Mouse (Mus musculus): Measurements from ENCODE around the gene Ska3. TPM values are rescaled to one million over a fixed set of nuclear protein-coding genes. Genes with fewer than 3 reads are reported as not detected.
"Not testable (repeated sequence)": the region's sequence is repeated elsewhere in the genome, so short reads cannot be mapped to it uniquely, and the experiment has no call there.

The Ska3 gene
- 1 to 10 TPM in 1 of 2 experiments, under 1 TPM in 1; 0.78 to 1.2 TPM for total RNA-seq (2021)
- long read RNA-seq, experiment 1 = 0 reads
- long read RNA-seq, experiment 2, partial matches to known transcripts = 0 of 1 reads
- long read RNA-seq, experiment 2, other reads (novel, unspliced or antisense) = 0 of 1 reads

- intact Hi-C loops (cut with DNase I; ENCODE audit: low total_unique reads) = loop anchor here (10.0 kb wide), 1 partner anchor 89 kb away; no protein-coding TSS in a partner anchor
- DNase-seq = peak; percentile 92
These were observed at the start of gene Ska3, which contains the start of gene Mrpl57 for GRCm38 (mm10) chr14:57825788-57826751. Gene Ska3 (minus strand): TSS chr14:57826185. Gene Mrpl57 (plus strand): TSS chr14:57826234.

- intact Hi-C loops (cut with DNase I; ENCODE audit: low total_unique reads) = no loop called here
- no peak for DNase-seq
These were observed 40.8 kb upstream of the Ska3 start for GRCm38 (mm10) chr14:57866676-57867276.

- intact Hi-C loops (cut with DNase I; ENCODE audit: low total_unique reads) = no loop called here
- DNase-seq = no peak
These were observed 39.3 kb upstream of the Ska3 start for GRCm38 (mm10) chr14:57865256-57865655.

- DNase-seq = no peak
- intact Hi-C loops (cut with DNase I; ENCODE audit: low total_unique reads) = no loop called here
These were observed 37.1 kb upstream of the Ska3 start for GRCm38 (mm10) chr14:57863129-57863528.

GRCm38 (mm10) chr14:57861987-57862412, 36.0 kb upstream of the Ska3 start:
- intact Hi-C loops (cut with DNase I; ENCODE audit: low total_unique reads) = no loop called here
- no peak for DNase-seq

GRCm38 (mm10) chr14:57859520-57859919, 33.5 kb upstream of the Ska3 start:
- no peak for DNase-seq
- intact Hi-C loops (cut with DNase I; ENCODE audit: low total_unique reads) = no loop called here

GRCm38 (mm10) chr14:57858601-57859000, 32.6 kb upstream of the Ska3 start:
- intact Hi-C loops (cut with DNase I; ENCODE audit: low total_unique reads) = no loop called here
- no peak for DNase-seq

- DNase-seq; intact Hi-C loops (cut with DNase I; ENCODE audit: low total_unique reads): not testable (repeated sequence)
These were observed 30.1 kb upstream of the Ska3 start for GRCm38 (mm10) chr14:57856037-57856436.

GRCm38 (mm10) chr14:57852961-57853360, 27.0 kb upstream of the Ska3 start:
- intact Hi-C loops (cut with DNase I; ENCODE audit: low total_unique reads) = no loop called here
- DNase-seq = no peak

- intact Hi-C loops (cut with DNase I; ENCODE audit: low total_unique reads) = no loop called here
- no peak for DNase-seq
These were observed 24.3 kb upstream of the Ska3 start for GRCm38 (mm10) chr14:57850330-57850729.

GRCm38 (mm10) chr14:57848646-57849045, 22.7 kb upstream of the Ska3 start:
- intact Hi-C loops (cut with DNase I; ENCODE audit: low total_unique reads) = no loop called here
- no peak for DNase-seq

DNA sequence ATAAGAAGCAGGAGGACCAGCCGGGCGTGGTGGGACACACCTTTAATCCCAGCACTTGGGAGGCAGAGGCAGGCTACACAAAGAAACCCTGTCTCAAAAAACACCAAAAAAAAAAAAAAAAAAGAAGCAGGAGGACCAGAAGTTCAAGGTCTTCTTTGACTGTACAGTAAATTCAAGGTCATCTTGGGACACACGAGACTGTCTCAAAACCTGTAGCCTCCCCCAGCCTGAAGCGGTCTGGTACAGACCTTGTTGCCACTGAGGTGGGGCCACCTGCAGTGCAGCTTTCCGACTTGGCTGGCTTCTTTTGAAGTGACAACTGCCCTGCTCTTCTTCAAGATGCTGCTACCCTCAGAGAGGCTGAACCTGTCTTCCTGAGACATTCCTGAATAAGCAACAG, 22.1 kb upstream of the Ska3 start:
- DNase-seq; intact Hi-C loops (cut with DNase I; ENCODE audit: low total_unique reads): not testable (repeated sequence)

- intact Hi-C loops (cut with DNase I; ENCODE audit: low total_unique reads) = no loop called here
These were observed 18.6 kb upstream of the Ska3 start for GRCm38 (mm10) chr14:57844535-57844934.

DNA sequence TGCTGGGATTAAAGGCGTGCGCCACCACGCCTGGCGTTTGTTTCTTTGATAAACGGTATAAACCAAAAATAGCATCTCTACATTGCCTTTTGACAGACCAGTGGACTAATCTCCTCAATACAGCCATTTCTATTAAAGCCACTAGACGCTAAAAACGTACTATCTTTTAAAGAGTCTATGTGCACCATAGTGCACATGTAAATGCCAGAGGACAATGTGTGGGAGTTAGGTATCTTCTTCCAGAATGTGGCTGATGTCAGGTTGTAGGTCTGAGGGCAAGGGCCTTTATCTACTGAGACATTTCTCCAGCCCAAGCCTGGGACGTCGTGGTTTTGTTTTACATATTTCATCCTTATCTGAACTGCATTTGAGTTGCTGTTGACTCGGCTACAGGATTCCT, 9.2 kb upstream of the Ska3 start:
- no peak for DNase-seq
- intact Hi-C loops (cut with DNase I; ENCODE audit: low total_unique reads) = no loop called here

More at GRCm38 (mm10) chr14:57844535-57844934, 18.6 kb upstream of the Ska3 start:
- DNase-seq = no peak

- DNase-seq = no peak
- intact Hi-C loops (cut with DNase I; ENCODE audit: low total_unique reads) = no loop called here
These were observed 7.5 kb upstream of the Ska3 start for GRCm38 (mm10) chr14:57833526-57833925.

- intact Hi-C loops (cut with DNase I; ENCODE audit: low total_unique reads) = loop anchor here (10.0 kb wide), 1 partner anchor 88 kb away; no protein-coding TSS in a partner anchor
- no peak for DNase-seq
These were observed 1.3 kb upstream of the Ska3 start for GRCm38 (mm10) chr14:57827284-57827683.

DNA sequence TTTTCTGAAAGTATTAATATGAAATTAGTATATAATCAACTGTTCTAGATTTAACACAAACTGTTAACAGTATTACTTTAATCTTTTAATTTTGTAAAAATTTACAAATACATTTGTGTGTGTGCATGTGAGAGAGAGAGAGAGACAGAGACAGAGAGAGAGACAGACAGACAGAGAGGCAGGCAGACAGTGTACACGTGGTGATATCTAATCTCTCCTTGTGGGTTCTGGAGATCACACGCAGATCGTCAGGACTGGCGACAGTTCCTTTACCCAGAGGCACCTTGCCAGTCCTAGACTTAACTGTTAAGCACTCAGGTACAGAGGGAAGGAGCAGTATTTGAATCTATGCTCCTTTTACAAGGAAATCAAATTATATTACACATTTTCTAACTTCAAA, 5.1 kb downstream of the Ska3 start:
- intact Hi-C loops (cut with DNase I; ENCODE audit: low total_unique reads) = loop anchor here (10.0 kb wide), 1 partner anchor 94 kb away; no protein-coding TSS in a partner anchor

DNA sequence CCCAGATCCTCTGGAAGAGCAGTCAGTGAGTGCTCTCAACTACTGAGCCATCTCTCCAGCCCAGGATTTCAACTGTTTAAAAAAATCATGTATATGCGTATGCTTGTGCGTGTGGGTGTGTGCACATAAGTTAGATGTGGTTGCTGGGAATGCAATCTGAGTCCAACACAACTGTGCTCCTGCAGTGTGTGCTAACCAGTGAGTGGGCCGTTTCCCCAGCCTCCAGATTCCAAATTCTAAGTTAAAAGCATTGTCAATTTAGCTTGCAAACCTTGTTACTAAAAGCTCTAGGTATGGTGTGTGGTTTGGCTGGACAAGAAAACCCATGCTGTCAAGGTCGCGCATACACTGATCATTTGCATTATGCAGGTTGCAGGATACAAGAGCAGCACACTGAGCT, 14.1 kb downstream of the Ska3 start:
- DNase-seq = no peak
- intact Hi-C loops (cut with DNase I; ENCODE audit: low total_unique reads) = no loop called here

More for the DNA sequence above, 5.1 kb downstream of the Ska3 start:
- no peak for DNase-seq

- intact Hi-C loops (cut with DNase I; ENCODE audit: low total_unique reads) = no loop called here
- DNase-seq = no peak
These were observed 15.1 kb downstream of the Ska3 start for GRCm38 (mm10) chr14:57810886-57811285.

DNA sequence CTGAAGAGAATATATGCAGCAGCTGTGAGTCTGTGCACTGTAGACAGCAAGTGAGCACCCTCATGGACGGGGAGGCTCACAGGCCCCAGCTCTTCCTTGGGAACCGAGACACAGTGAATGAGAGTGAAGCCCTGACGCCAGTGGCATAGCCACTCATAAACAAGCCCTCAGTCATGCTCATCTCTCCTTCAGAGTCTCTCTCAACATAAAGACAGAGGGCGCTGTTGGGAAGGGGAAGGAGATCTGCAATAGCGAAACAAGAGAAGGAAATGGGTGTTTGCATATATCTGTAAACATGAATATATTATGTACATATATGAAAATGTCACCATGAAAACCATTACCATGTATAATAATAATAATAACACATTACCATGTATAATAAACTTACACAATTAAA, 17.4 kb downstream of the Ska3 start:
- intact Hi-C loops (cut with DNase I; ENCODE audit: low total_unique reads) = loop anchor here (10.0 kb wide), 1 partner anchor 114 kb away; no protein-coding TSS in a partner anchor
- DNase-seq = no peak
